Mouse (Mus musculus): ENCODE measurements around the gene Nisch. TPM values are rescaled to one million over a fixed set of nuclear protein-coding genes. Genes with fewer than 3 reads are reported as not detected.

Gene Nisch
- polyA plus RNA-seq, 1 experiment = 195 TPM

GRCm38 (mm10) chr14:31165010-31165409, 51.7 kb downstream of the Nisch start:
- no peak for TF ChIP-seq GATA1 (IDR thresholded peaks at IDR 0.05; ENCODE audit: low read length)

- TF ChIP-seq GATA1 (IDR thresholded peaks at IDR 0.05; ENCODE audit: low read length) = no peak
Measured at GRCm38 (mm10) chr14:31164067-31164466, 52.7 kb downstream of the Nisch start.

DNA sequence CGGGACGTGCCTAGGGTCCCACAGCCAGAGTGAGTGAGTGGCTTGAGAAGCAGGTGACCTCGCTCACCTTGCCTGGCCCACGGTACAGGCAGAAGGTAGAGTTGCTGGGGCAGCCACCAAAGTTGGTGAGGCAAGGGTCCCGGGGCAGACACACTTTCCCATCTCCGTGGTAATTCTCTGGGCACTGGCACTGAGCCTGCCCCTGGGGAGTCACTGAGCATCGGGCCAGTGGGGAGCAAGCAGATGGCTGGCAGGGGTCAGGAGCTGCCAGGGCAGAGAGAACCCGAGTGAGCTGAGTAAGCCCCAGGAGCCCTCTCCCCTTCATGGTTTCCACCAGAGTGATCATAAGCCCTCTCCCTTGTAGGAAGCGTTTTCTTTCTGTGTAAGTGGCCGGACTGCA, 55.1 kb downstream of the Nisch start:
- TF ChIP-seq GATA1 (IDR thresholded peaks at IDR 0.05; ENCODE audit: low read length) = no peak

DNA sequence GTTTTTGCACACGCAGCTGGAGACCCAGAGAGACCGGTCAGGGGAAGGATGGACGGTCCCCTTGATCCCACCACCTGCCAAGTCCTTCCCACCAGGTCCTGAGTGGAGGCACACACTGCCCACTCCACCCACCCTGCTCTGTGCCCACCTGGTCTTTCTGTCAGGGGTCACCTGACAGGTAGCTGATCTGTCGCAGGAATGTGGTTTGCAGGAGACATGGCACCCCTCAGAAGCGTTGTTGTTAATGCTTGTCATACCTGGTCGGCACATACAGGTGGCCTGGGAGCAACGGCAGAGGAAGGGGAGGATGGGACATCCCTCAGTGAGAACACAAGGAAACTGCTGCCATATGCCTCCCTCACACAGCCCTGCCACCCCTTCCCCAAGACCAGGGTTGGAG, 55.6 kb downstream of the Nisch start:
- no peak for TF ChIP-seq GATA1 (IDR thresholded peaks at IDR 0.05; ENCODE audit: low read length)

DNA sequence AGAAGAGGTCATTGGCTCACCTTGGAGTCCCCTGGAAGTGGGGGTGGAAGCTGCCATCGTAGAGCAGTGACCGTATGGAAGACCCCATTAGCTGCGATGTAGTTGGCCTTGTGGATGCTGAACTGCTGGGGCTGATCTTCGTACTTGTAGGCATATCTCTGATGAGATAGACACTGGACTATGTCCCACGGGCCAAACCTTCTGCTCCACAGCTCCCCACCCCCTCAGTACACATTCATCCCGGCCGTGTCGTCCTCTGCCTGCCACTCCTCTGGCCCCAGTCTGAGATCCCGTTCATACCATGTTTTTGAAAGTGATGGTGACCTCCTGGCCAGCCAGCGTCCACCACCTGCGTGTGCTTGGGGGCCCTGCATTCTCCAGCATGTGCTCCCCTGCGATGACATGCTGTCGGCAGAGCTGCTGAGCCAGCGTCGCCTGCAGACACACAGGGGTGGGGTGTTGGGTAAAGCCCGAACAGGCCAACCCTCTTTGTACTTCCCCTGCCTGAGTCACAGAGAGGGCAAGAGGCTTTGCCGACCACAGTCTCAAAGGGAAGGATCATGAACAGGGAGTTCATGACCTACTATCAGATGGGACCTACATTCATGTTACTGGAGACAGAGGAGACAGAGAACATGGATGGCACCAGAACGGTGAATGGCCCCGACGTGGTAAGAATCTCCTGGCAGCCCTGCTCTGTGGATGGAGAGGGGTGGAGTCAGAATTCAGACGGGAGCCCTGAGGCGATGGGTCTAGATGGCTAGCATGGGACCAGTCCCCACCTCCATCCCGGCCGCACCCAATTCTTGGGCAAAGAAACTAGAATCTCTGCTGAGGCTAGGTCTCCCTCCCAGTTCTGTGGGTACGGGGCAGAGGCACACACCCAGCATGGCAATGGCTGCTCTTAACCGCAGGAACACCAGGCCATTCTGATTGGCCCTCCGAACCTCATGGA, 56.3 kb downstream of the Nisch start:
- no peak for TF ChIP-seq GATA1 (IDR thresholded peaks at IDR 0.05; ENCODE audit: low read length)

- no peak for TF ChIP-seq GATA1 (IDR thresholded peaks at IDR 0.05; ENCODE audit: low read length)
Measured at GRCm38 (mm10) chr14:31145694-31146093, 71.1 kb downstream of the Nisch start.

- TF ChIP-seq GATA1 (IDR thresholded peaks at IDR 0.05; ENCODE audit: low read length) = no peak
Measured at GRCm38 (mm10) chr14:31141011-31141410, 75.7 kb downstream of the Nisch start.

DNA sequence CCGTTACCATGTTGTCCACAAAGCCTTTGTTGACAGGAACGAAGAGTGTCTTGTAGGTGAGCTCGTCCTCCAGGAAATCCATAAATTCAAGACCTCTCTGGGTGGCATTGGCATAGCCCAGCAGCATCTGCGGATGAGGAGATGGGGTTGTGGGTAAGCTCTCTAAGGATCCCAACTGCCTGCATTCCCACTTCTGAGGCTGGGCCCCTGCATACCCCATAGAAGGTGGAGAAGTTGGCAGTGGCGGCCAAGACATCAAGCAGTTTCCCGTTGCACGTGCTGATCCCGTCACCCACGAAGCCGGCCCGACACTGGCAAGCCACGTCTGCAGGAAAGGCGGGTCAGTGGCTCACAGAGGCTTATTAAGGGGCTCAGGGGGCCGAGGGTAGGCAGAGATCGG, 76.6 kb downstream of the Nisch start:
- no peak for TF ChIP-seq GATA1 (IDR thresholded peaks at IDR 0.05; ENCODE audit: low read length)

DNA sequence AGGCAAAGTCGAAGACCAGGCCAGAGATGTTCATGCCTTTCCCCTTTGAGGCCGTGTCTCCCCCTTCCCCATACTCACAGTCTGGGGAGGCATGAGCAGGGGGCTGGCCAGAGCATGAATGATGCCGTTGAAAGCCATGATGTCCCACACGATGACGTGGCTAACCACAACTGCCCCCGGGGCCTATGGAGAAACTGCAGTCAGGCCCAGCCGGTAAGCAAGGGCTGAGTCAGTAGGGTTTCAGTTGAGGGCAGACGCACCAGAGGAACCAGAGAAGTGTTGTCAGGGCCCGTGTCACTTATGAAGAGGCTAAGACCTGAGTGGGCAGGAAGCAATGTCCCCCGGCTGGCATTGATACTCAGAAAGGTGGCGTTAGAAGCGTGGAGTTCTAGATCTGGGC, 77.1 kb downstream of the Nisch start:
- TF ChIP-seq GATA1 (IDR thresholded peaks at IDR 0.05; ENCODE audit: low read length) = no peak

- TF ChIP-seq GATA1 (IDR thresholded peaks at IDR 0.05; ENCODE audit: low read length) = no peak
Measured at GRCm38 (mm10) chr14:31138897-31139429, 77.8 kb downstream of the Nisch start.

GRCm38 (mm10) chr14:31138219-31138896, 78.4 kb downstream of the Nisch start:
- TF ChIP-seq GATA1 (IDR thresholded peaks at IDR 0.05; ENCODE audit: low read length) = no peak

DNA sequence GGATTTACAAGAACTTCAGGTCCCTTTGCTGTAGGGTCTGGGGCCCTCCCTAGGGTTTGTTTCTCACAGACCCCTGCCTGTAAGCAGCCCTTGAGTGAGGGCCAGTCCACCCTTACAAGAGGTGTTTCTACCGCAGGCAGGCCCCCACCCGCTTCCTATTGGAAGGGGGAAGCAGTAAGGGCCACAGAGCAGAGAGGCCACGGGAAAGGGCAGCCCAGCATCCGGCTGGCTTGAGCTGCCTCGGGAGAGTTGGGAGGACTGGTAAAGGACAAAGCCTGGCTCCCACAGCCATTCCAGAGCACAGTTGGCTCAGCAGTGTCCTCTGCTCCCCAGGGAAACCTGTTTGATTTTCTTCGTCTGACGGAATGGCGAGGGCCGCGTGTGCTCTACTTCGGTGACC, 79.0 kb downstream of the Nisch start:
- TF ChIP-seq GATA1 (IDR thresholded peaks at IDR 0.05; ENCODE audit: low read length) = no peak

DNA sequence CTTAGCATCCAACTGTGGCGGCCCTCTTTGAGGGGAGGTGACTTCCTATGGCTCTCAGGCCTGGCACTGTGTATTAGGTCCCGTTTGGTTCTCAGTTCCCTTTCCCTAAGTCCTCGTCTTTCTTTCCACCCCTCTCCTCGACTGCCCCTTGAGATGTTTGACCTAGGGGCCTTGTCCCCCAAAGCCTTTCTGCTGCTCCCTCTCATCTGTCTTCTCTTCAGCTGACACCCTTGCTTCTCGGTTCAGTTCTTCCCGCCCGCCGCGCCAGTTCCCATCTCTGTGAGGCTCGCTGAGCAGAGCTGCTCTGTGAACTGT, 79.5 kb downstream of the Nisch start:
- no peak for TF ChIP-seq GATA1 (IDR thresholded peaks at IDR 0.05; ENCODE audit: low read length)

DNA sequence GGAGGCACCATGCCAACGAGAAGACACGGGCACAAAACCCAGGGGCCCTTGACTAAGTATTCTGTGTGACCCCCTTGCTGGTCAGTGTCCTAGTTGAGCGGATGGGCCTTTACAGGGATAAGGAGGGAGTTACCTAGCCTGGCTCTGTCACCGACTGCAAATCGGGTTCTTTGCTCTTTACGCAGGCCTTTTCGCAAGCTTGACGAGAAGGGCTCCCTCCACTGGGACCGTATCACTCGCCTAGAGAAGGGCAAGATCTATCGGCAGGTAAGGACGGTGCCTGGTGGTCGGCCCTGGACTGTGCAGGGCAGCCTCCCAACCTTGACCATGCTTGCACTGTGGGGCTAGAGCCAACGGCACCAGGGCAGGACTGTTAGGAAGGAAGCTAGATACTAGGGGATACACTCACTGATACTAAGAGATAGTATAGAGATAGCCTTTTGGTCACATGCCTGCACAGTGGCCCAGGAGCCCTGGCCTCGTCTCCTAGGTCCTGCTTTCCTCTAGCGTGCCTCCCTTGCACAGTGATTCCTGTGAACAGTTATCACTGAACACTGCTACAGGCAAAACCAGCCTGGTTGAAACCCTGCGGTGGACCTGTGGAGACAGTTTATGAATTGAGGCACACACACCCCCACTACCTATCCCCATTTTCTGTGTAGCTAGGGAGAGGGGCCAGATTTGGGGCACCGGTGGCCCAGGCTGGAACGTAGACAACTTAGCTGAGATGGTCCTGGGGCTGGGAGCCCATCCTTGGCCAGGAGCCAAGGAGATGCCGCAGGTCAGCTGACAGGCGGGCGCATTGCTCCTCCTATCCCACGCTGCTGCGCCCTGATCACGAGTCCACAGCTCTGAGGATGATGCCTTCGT, 80.1 kb downstream of the Nisch start:
- no peak for TF ChIP-seq GATA1 (IDR thresholded peaks at IDR 0.05; ENCODE audit: low read length)

Measured in G1E-ER4 (cell line).